Mouse (Mus musculus): ENCODE data around the gene Mtfmt. TPM values are rescaled to one million over a fixed set of nuclear protein-coding genes. Genes with fewer than 3 reads are reported as not detected.

The Mtfmt gene
- polyA plus RNA-seq (2012; rRNA removed) = 18.0 and 18.8 TPM in 2 replicates

GRCm38 (mm10) chr9:65435671-65436301 is at the start of gene Mtfmt:
Mtfmt (plus strand) TSS chr9:65435782.
- TF ChIP-seq CTCF (IDR thresholded peaks at IDR 0.05; ENCODE audit: borderline replicate concordance, insufficient read depth, low read depth, low read length) = no peak
- peak; percentile 95 for TF ChIP-seq POLR2A (IDR thresholded peaks at IDR 0.05; ENCODE audit: borderline replicate concordance, insufficient read depth, low read length)
- Histone ChIP-seq H3K27ac (ENCODE audit: insufficient read depth, low read length) (no peak within 1 kb of the TSS), H3K4me3 (replicated peaks; ENCODE audit: insufficient read depth, low read depth, low read length) (peak within 1 kb of the TSS; percentile 62), H3K4me1 (ENCODE audit: control insufficient read depth, insufficient read depth, low read length) (no peaks in the 10 kb centered on the region), H3K27me3 (ENCODE audit: control insufficient read depth, insufficient read depth, low read length) (no peaks in the 10 kb centered on the region)
- under 1% methylated on average over 54 of the region's 54 CpGs for WGBS
- peak; percentile 90 for DNase-seq

GRCm38 (mm10) chr9:65386373-65387140 is 49.0 kb upstream of the Mtfmt start:
- H3K4me1 ChIP-seq (ENCODE audit: control insufficient read depth, insufficient read depth, low read length) = no peaks in the 10 kb centered on the region
- DNase-seq = no peak
- TF ChIP-seq CTCF (IDR thresholded peaks at IDR 0.05; ENCODE audit: borderline replicate concordance, insufficient read depth, low read depth, low read length) (no peak), POLR2A (IDR thresholded peaks at IDR 0.05; ENCODE audit: borderline replicate concordance, insufficient read depth, low read length) (no peak)
- no peak overlapping the region for H3K4me3 ChIP-seq (replicated peaks; ENCODE audit: insufficient read depth, low read depth, low read length)
- H3K27ac ChIP-seq (ENCODE audit: insufficient read depth, low read length) = no peak overlapping the region
- 46% methylated on average over 8 of the region's 8 CpGs for WGBS
- H3K27me3 ChIP-seq (ENCODE audit: control insufficient read depth, insufficient read depth, low read length) = no peaks in the 10 kb centered on the region

DNA sequence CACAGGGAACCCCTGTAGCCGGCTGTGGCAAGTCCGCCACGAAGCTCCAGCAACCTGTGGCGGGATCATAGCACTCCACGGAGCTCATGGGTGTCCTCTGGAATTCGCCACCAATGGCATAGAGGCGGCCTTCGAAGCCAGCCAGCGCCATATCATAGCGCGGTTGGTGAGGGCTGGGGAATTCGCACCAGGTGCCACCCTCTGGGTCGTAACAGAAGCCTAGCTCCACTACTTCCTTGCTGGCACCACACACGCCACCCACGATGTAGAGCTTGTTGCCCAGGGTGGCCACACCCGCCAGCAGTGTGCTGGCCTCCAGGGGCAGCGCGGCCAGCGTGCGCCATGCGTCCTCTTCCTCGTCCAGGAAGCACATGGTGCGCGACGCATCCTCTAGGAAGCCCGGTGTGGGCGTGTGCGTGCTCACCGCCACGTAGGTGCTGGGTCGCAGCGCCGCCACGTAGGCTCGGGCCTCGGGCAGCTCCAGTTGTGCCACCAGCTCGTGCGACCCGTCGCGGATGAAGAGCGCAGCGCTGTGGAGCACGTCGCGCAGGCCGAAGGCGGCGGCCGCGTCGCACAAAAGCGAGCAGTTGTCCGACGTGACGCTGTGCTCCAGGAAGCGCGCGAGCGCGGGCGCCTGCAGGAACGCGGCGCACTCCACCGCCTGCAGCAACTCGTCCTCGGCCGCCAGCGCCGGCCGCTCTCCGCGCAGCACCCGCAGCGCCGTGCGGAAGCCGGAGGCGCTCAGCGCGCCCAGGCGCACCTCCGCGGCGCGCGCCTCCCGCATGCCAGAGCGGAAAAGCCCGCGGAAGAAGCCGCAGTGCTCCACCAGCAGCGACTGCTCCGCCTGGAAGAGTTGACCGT is 44.6 kb upstream of the Mtfmt start:
- 17% methylated on average over 96 of the region's 96 CpGs for WGBS
- Histone ChIP-seq H3K27me3 (ENCODE audit: control insufficient read depth, insufficient read depth, low read length) (no peaks in the 10 kb centered on the region), H3K27ac (ENCODE audit: insufficient read depth, low read length) (no peak overlapping the region), H3K4me3 (replicated peaks; ENCODE audit: insufficient read depth, low read depth, low read length) (no peak overlapping the region), H3K4me1 (ENCODE audit: control insufficient read depth, insufficient read depth, low read length) (no peaks in the 10 kb centered on the region)
- TF ChIP-seq CTCF (IDR thresholded peaks at IDR 0.05; ENCODE audit: borderline replicate concordance, insufficient read depth, low read depth, low read length) (no peak), POLR2A (IDR thresholded peaks at IDR 0.05; ENCODE audit: borderline replicate concordance, insufficient read depth, low read length) (no peak)
- no peak for DNase-seq

GRCm38 (mm10) chr9:65391613-65391964 is 44.0 kb upstream of the Mtfmt start, which contains the start of gene Kbtbd13:
Kbtbd13 (minus strand) TSS chr9:65391652.
- no peak for DNase-seq
- WGBS = 45% methylated on average over 8 of the region's 8 CpGs
- Histone ChIP-seq H3K27ac (ENCODE audit: insufficient read depth, low read length) (no peak within 1 kb of the TSS), H3K27me3 (ENCODE audit: control insufficient read depth, insufficient read depth, low read length) (no peaks in the 10 kb centered on the region), H3K4me3 (replicated peaks; ENCODE audit: insufficient read depth, low read depth, low read length) (no peak within 1 kb of the TSS), H3K4me1 (ENCODE audit: control insufficient read depth, insufficient read depth, low read length) (no peaks in the 10 kb centered on the region)
- TF ChIP-seq POLR2A (IDR thresholded peaks at IDR 0.05; ENCODE audit: borderline replicate concordance, insufficient read depth, low read length) = no peak
- TF ChIP-seq CTCF (IDR thresholded peaks at IDR 0.05; ENCODE audit: borderline replicate concordance, insufficient read depth, low read depth, low read length) = no peak

DNA sequence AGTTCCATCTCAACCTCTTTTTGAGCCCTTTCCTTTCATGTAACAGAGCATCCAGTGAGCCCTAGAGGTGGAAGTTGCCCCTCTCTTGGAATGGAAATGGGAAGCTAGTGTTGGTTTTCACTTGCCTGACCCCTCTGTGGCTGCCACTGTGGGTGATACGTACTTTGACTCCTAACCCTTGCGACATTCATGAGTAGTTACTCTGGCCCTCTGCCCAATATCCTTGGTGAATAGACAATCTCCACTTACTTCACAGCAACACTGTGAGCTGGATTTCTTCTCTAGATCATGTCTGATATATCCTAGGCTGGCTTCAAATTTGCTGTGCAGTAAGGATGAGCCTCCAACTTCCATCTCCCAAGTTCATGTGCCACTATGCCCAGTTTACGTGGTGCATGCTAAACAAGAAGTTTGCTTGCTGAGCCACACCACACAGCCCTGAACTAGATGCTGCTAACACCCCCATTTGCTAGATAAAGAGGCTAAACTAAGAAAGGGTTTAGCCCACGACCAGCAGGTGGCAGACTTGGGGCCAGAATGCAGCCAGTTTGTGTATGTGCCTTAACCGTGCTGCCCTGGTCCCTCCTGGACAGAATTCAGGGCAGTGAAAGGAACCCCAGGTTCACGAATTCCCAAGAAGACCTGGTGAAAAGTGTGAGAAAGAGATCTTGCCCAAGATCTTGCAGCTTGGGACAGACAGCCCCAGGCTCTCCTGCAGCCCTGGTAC is 42.8 kb upstream of the Mtfmt start:
- TF ChIP-seq POLR2A (IDR thresholded peaks at IDR 0.05; ENCODE audit: borderline replicate concordance, insufficient read depth, low read length) (no peak), CTCF (IDR thresholded peaks at IDR 0.05; ENCODE audit: borderline replicate concordance, insufficient read depth, low read depth, low read length) (peak; percentile 73; the same call in 1 of the 2 replicates)
- Histone ChIP-seq H3K4me1 (ENCODE audit: control insufficient read depth, insufficient read depth, low read length) (no peaks in the 10 kb centered on the region), H3K27ac (ENCODE audit: insufficient read depth, low read length) (no peak overlapping the region), H3K4me3 (replicated peaks; ENCODE audit: insufficient read depth, low read depth, low read length) (no peak overlapping the region), H3K27me3 (ENCODE audit: control insufficient read depth, insufficient read depth, low read length) (no peaks in the 10 kb centered on the region)
- 26% methylated on average over 6 of the region's 6 CpGs for WGBS
- DNase-seq = peak; percentile 34 to 54

GRCm38 (mm10) chr9:65393606-65394005 is 42.0 kb upstream of the Mtfmt start:
- TF ChIP-seq CTCF (IDR thresholded peaks at IDR 0.05; ENCODE audit: borderline replicate concordance, insufficient read depth, low read depth, low read length) (no peak), POLR2A (IDR thresholded peaks at IDR 0.05; ENCODE audit: borderline replicate concordance, insufficient read depth, low read length) (no peak)
- Histone ChIP-seq H3K4me3 (replicated peaks; ENCODE audit: insufficient read depth, low read depth, low read length) (no peak overlapping the region), H3K4me1 (ENCODE audit: control insufficient read depth, insufficient read depth, low read length) (no peaks in the 10 kb centered on the region), H3K27ac (ENCODE audit: insufficient read depth, low read length) (no peak overlapping the region), H3K27me3 (ENCODE audit: control insufficient read depth, insufficient read depth, low read length) (no peaks in the 10 kb centered on the region)
- WGBS = 36% methylated on average over 2 of the region's 2 CpGs
- no peak for DNase-seq

DNA sequence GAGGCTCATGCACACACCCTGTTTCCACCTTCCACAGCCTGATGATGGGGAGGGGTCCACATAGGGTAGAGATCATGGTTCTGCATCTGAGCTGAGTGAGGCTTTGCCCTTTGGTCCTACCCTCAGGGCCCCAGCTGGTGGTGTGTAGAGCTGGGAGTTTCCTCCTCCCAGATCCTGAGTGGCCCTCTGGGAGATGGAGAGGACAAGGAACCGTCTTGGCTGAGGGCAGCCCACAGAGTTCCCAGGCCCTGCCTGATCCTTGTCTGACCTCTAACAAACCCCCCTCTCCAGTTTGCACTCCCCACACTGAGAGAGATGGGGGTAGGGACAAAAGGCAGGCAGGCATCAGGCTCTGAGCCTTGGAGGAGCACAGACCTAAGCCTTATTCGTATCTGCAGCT is 41.2 kb upstream of the Mtfmt start:
- TF ChIP-seq CTCF (IDR thresholded peaks at IDR 0.05; ENCODE audit: borderline replicate concordance, insufficient read depth, low read depth, low read length) (no peak), POLR2A (IDR thresholded peaks at IDR 0.05; ENCODE audit: borderline replicate concordance, insufficient read depth, low read length) (no peak)
- no peaks in the 10 kb centered on the region for H3K4me1 ChIP-seq (ENCODE audit: control insufficient read depth, insufficient read depth, low read length)
- no peaks in the 10 kb centered on the region for H3K27me3 ChIP-seq (ENCODE audit: control insufficient read depth, insufficient read depth, low read length)
- WGBS = 68% methylated on average over 2 of the region's 2 CpGs
- no peak for DNase-seq
- no peak overlapping the region for H3K27ac ChIP-seq (ENCODE audit: insufficient read depth, low read length)
- H3K4me3 ChIP-seq (replicated peaks; ENCODE audit: insufficient read depth, low read depth, low read length) = no peak overlapping the region

All from cerebellum, adult 2 months (tissue).